Mouse (Mus musculus) cortical plate, adult 2 months (tissue): ENCODE measurements around the gene Hook2.

Source experiments
- CTCF ChIP-seq: fragments of 200-500 bp; IDR thresholded peaks from 2 replicates; pipeline ENCODE4 v1.5.1; 2011; ENCODE audit warnings: mild to moderate bottlenecking, control low read depth, low read length; ENCODE audit not compliant: insufficient read depth; ENCODE audit errors: extremely low read depth
- POLR2A ChIP-seq: fragments of 200-500 bp; IDR thresholded peaks from 2 replicates; pipeline ENCODE4 v1.6.1; 2011; ENCODE audit warnings: mild to moderate bottlenecking, low read length, control low read depth; ENCODE audit not compliant: insufficient read depth; ENCODE audit errors: extremely low read depth

DNA sequence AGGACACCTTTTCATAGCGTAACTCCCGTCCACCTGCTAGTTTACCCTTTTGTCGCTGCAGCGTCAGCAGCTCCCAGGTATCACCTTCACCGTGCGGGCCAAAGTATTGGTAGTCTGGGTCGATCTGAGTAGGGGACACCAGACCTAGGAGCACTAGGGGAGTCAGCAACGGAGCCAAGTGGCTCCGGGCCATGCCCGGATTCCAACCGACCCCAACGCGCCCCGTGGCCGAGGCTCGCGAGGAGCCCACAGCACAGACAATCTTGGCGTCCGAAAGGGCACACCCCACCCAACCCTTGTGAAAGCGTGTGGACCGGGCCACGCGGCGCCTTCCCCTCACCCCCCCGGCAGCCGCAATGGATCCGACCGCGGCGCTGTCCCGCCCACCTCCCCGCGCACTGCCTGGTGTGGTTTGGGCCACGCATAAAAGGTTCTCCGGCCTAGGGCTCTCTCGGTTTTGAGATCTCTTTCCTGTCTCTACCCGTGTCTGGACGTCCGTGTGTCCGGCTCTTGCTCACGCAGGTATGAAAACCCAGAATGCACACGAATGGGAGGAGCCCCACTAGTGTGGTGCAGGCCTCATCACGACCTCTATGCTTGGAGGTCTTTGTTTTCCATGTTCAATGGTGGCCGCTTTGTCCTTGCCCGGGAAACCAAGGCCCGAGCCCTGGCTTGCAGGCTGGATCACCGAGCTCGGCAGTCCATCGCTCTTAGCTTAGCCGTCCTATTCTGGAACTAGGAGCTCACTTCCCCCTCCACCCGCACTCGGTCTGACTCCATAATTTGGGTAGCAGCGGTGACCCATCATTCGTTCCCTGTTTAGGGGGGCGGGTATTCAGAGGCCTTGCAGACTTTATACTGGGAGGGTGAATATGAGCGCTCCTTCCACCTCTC is 20.9 kb upstream of the Hook2 start, which contains the start of the genes Gm49661, Prdx2 and Rnaseh2a:
- TF ChIP-seq CTCF (no peak), POLR2A (peak; percentile 94)
